Mouse (Mus musculus): Measurements from ENCODE around the gene Mboat1.

DNA sequence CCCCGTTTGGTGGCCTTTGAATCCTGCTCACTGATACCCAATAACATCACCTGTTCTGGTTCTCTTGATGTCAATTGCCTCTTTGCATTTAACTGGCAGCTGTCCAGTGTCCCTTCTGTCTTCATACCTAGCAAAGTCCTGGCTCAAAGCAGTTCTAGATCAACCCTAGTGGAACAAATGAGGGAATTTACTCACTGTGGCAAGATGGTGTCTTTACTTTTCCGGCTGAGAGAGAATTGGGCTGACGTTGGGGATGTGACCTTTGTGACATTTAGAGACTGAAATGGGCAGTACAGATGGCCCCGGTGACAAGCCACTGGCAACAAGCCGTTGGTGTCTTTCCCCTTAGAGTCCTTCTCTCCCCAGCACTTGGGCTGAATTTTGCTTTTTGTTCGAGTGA lies 118.1 kb downstream of the Mboat1 start:
- TF ChIP-seq CTCF (IDR thresholded peaks at IDR 0.05; ENCODE audit: borderline replicate concordance, insufficient read depth, low read depth, low read length) (no peak), POLR2A (IDR thresholded peaks at IDR 0.05; ENCODE audit: borderline replicate concordance, insufficient read depth, low read length) (no peak)

Data from cerebellum, adult 2 months (tissue).